Mouse (Mus musculus) G1E (cell line): ENCODE data around the gene Adcy1. TPM values are rescaled to one million over a fixed set of nuclear protein-coding genes. Genes with fewer than 3 reads are reported as not detected.
A peak's percentile ranks its signal among the peaks of the same experiment; 100 is the strongest.

Experiments used
- ATAC-seq: 2 replicates; pipeline ENCODE4 v1.8.0; 2016; ENCODE audit warnings: mild to moderate bottlenecking; ENCODE audit not compliant: insufficient number of reproducible peaks, poor library complexity, low FRiP score, severe bottlenecking; ENCODE audit errors: extremely low read depth
- DNase-seq: peaks from one replicate; pipeline ENCODE4 v3.0.0; 2012; ENCODE audit warnings: low spot score
- H3K27me3 ChIP-seq: 2 replicates; pipeline ENCODE4 v1.6.1; 2012; ENCODE audit warnings: mild to moderate bottlenecking, low read length, inconsistent platforms; ENCODE audit not compliant: insufficient read depth
- H3K36me3 ChIP-seq: replicated peaks from 2 replicates; pipeline ENCODE3; 2012; ENCODE audit warnings: mild to moderate bottlenecking, inconsistent platforms
- H3K4me1 ChIP-seq: 2 replicates; pipeline ENCODE4 v1.6.1; 2012; ENCODE audit warnings: low read depth, low read length, inconsistent platforms, mixed read lengths; ENCODE audit not compliant: insufficient read depth
- H3K4me3 ChIP-seq: 2 replicates; pipeline ENCODE4 v1.5.1; 2012; ENCODE audit warnings: low read depth, mild to moderate bottlenecking, inconsistent platforms, low read length, moderate library complexity, mixed read lengths
- H3K9me3 ChIP-seq: replicated peaks from 2 replicates; pipeline ENCODE4 v1.6.1; 2012; ENCODE audit warnings: inconsistent platforms
- CTCF ChIP-seq: IDR thresholded peaks from 2 replicates; pipeline ENCODE4 v1.5.1; 2012; ENCODE audit warnings: low read depth, low read length, inconsistent platforms, mixed read lengths
- GATA1 ChIP-seq: IDR thresholded peaks from 2 replicates; pipeline ENCODE4 v1.6.1; 2012; ENCODE audit warnings: borderline replicate concordance, low read length, inconsistent platforms, mixed read lengths
- GATA2 ChIP-seq: IDR thresholded peaks from 2 replicates; pipeline ENCODE4 v1.6.1; 2012; ENCODE audit warnings: low read depth, low read length, inconsistent platforms, borderline replicate concordance
- POLR2AphosphoS5 ChIP-seq: IDR thresholded peaks from 2 replicates; pipeline ENCODE4 v1.6.1; 2012; ENCODE audit warnings: low read depth, low read length, inconsistent platforms; ENCODE audit not compliant: insufficient replicate concordance
- TAL1 ChIP-seq: conservative IDR thresholded peaks from 2 replicates; pipeline ENCODE4 v1.6.1; 2012; ENCODE audit warnings: low read depth, low read length, inconsistent platforms, mixed read lengths
- polyA plus RNA-seq: library from polyadenylated mRNA; stranded (reverse); fragments of >175 nt; gene quantifications from 2 replicates; pipeline ENCODE4 v1.2.3, GENCODE M21; 2012
- total RNA-seq, 2 experiments: library from RNA; stranded (forward) in 1 of 2; stranded (reverse) in 1 of 2; fragments of 200-1000 nt in 1 of 2; fragments of >200 nt in 1 of 2; fragmentation: Nextera tagmentation in 1 of 2; gene quantifications; 2 replicates each; pipeline ENCODE4 v1.2.3; 2014 to 2017

Gene Adcy1
- total and polyA plus RNA-seq, 3 experiments, result 0.16 TPM; not detected in 2

DNA sequence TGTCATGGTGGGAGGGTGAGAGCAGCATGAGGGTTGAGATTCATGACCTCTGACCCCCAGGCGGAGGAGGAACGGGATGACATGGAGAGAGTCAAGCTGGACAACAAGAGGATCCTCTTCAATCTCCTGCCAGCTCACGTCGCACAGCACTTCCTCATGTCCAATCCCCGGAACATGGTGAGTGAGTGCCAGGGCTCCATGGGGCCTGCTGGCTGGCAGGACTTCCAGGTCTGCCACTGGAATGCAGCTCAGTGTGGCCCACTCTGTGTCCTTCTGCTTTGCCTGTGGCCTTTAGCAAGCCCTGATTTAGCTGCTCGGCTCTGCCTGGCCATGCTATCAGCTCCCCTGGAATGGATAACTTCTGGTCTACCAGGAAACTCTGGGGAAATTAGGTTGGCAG lies 96.9 kb downstream of the Adcy1 start:
- no peak for DNase-seq
- no peaks in the 10 kb centered on the region for H3K36me3 ChIP-seq
- no peak overlapping the region for H3K4me3 ChIP-seq
- no peaks in the 10 kb centered on the region for H3K4me1 ChIP-seq
- H3K9me3 ChIP-seq, result peaks cover 16% of the 10 kb centered on the region
- TF ChIP-seq GATA1 (no peak), TAL1 (no peak)
- no peaks in the 10 kb centered on the region for H3K27me3 ChIP-seq
- no peak for ATAC-seq

DNA sequence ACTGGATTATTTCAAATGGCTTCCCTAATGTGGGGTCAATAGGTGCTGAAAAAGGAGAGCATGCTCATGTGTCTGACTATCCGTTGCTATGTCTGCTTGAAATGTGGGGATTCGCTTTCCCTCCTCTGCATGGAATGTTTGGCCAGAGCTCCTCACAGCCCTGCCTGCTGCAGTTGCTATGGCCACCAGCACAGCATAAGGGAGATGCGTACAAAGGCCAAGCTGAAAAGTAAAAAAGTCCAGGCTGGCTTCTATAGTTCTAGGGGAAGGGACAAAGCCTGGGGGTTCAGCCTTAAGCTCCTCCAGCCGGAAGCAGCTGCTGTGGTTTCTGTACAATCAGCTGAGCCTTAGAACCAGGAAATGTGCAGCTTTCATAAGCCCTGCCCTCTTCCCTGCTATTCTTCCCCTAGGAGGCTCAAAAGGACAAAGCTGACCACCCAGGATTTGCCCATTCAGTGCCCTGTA lies 97.4 kb downstream of the Adcy1 start:
- H3K27me3 ChIP-seq, result no peaks in the 10 kb centered on the region
- no peaks in the 10 kb centered on the region for H3K4me1 ChIP-seq
- no peak for ATAC-seq
- no peak overlapping the region for H3K4me3 ChIP-seq
- peaks cover 15% of the 10 kb centered on the region for H3K9me3 ChIP-seq
- no peak for DNase-seq
- no peaks in the 10 kb centered on the region for H3K36me3 ChIP-seq
- TF ChIP-seq TAL1 (no peak), GATA2 (no peak), CTCF (no peak), GATA1 (no peak)

DNA sequence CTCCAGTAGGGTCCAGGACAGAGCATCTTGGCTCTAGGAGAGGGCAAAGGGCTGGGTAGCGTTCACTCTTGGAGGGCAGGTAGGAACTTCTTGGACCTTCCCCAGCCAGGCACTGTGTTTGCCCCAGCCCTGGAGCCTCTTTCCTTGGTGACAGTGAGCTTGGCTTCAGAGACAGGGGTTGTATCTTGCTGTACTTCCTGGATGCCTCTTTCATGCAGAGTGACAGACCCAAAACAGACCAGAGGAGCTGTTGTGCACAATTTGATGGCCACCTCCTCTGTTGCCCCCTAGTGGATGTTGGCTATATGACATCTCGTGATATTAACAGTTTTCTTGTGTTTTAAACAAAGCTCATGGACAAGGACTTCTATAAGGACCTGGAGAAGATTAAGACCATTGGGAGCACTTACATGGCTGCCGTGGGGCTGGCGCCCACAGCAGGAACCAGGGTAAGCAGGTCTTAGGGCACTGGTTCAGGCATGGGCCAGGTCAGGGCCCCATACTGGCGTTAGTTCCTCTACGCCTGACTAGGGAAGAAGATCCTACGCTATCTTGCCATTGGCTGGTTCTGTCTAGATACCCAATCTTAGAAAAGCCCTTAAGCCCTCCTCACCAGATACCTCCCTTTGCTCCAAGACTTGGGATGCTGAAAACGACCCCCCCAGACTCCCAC lies 98.3 kb downstream of the Adcy1 start:
- Histone ChIP-seq H3K27me3 (no peaks in the 10 kb centered on the region), H3K9me3 (peaks cover 16% of the 10 kb centered on the region), H3K36me3 (no peaks in the 10 kb centered on the region), H3K4me1 (no peaks in the 10 kb centered on the region), H3K4me3 (no peak overlapping the region)
- TF ChIP-seq CTCF, result peak; percentile 33; the same call in 1 of the 2 replicates
- TF ChIP-seq GATA2, result no peak
- ATAC-seq (no peak), DNase-seq (no peak)

DNA sequence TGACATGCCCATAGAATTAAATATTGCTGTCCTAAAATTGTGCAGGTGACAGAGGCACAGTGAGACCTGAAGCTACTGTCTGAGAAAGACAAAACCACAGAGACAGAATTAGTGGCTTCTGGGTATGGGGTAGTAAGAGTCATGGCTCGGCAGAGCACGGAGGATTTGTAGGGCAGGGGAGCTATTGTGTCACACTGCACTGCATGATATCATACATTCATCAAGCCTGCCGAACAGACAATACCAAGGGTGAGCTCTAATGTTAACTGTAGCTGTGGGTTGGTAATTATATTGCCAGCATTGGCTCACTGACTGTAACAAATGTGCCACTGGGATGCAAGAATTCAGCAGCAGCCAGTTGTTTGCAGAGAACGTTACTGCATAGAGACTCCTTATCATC lies 101.1 kb downstream of the Adcy1 start:
- Histone ChIP-seq H3K36me3 (no peaks in the 10 kb centered on the region), H3K9me3 (peaks cover 19% of the 10 kb centered on the region), H3K4me1 (no peaks in the 10 kb centered on the region), H3K4me3 (no peak overlapping the region), H3K27me3 (no peaks in the 10 kb centered on the region)
- no peak for DNase-seq
- TF ChIP-seq CTCF, result no peak
- TF ChIP-seq POLR2AphosphoS5, result no peak
- no peak for TF ChIP-seq GATA2
- TF ChIP-seq TAL1, result no peak
- no peak for TF ChIP-seq GATA1
- ATAC-seq, result no peak

DNA sequence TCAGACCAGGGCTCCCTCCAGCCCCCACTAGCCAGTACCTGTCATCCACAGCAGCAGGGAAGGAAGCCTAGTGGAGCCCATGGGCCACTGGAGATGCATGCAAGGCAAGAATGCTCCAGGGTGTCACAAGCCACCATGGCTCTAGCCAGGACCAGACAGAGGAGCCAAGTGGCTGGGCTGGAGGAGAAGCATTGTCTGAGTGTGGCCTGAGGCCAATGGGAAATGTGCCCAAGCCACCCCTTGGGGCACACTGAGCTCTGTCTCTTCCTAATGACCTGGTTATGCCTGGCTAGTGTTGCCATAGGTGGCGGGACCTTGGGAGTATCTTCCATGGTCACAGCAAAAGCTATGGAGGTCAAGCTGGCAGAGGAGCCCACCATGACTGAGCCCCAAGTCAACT lies 106.4 kb downstream of the Adcy1 start:
- TF ChIP-seq CTCF, result no peak
- TF ChIP-seq TAL1, result no peak
- no peak for TF ChIP-seq POLR2AphosphoS5
- TF ChIP-seq GATA1, result no peak
- no peak for TF ChIP-seq GATA2
- Histone ChIP-seq H3K9me3 (peaks cover 33% of the 10 kb centered on the region), H3K36me3 (no peaks in the 10 kb centered on the region), H3K4me3 (no peak overlapping the region), H3K27me3 (no peaks in the 10 kb centered on the region; the same call in 1 of the 2 replicates), H3K4me1 (no peaks in the 10 kb centered on the region)
- DNase-seq, result no peak
- no peak for ATAC-seq

DNA sequence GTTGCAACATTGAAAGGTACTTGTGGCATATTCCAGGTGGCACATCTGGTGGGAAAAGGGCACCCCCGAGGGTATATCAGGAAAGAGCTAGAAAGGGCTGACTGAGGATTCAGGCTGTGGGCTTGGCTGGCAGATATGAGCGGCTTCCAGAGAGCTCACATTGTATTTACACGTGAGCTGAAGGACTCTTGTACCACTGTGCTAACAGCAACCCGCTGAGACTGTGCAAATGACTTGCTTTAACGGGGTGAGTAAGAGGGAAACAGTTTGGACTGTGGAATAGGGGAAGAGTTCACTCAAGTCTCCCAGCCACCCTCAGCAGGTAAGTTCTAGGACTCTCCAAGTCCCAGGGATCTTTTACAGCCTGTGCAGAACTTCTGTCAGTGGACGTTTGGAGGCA lies 110.4 kb downstream of the Adcy1 start:
- Histone ChIP-seq H3K9me3 (peaks cover 38% of the 10 kb centered on the region), H3K4me1 (no peaks in the 10 kb centered on the region), H3K4me3 (no peak overlapping the region), H3K27me3 (no peaks in the 10 kb centered on the region; the same call in 1 of the 2 replicates), H3K36me3 (no peaks in the 10 kb centered on the region)
- TF ChIP-seq GATA2 (no peak), CTCF (no peak), GATA1 (no peak), TAL1 (no peak), POLR2AphosphoS5 (no peak)
- ATAC-seq (no peak), DNase-seq (no peak)

DNA sequence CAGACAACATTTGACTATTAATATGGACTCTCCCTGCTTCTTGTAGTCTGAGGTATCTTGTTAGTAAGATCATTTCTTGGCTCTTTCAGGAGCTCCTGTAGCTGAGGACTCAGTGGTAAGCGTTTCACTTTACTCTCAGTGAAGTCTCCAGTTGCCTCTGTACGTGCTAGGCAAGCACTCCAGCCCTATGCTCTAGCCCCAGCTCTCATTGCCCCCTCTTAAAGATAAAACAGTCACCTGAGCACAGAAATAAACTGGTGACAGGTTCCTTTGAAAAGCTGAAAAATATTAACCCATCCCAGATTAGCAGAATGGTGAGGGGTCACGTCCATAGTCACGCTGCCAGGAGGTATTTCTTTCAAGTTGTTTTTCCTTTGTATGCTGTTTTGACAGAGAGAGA lies 115.4 kb downstream of the Adcy1 start:
- no peaks in the 10 kb centered on the region for H3K27me3 ChIP-seq
- DNase-seq, result no peak
- H3K36me3 ChIP-seq, result no peaks in the 10 kb centered on the region
- ATAC-seq, result no peak
- peaks cover 15% of the 10 kb centered on the region for H3K9me3 ChIP-seq
- H3K4me3 ChIP-seq, result no peak overlapping the region
- TF ChIP-seq CTCF, result no peak
- TF ChIP-seq GATA2, result no peak
- TF ChIP-seq POLR2AphosphoS5, result no peak
- TF ChIP-seq TAL1, result no peak
- no peak for TF ChIP-seq GATA1
- no peaks in the 10 kb centered on the region for H3K4me1 ChIP-seq
